Mouse (Mus musculus) midbrain, embryonic 12.5 days (tissue): ENCODE measurements at regions not wholly inside any gene's neighbourhood (a gene's known extent, or its start where the extent isn't known, plus 50 kb on each side); places are given as distances from the start of the nearest gene placed in this dataset.
A peak's percentile ranks its signal among the peaks of the same experiment; 100 is the strongest.

Experiments used
- ATAC-seq: fragments of 200-750 bp; cut with Nextera tagmentation; 2 replicates; pipeline ENCODE4 v1.8.0; 2017; ENCODE audit warnings: low read depth, moderate TSS enrichment, moderate library complexity; ENCODE audit not compliant: low FRiP score
- H3K27ac ChIP-seq: fragments of 300-500 bp; sonication (generic); replicated peaks from 2 replicates; pipeline ENCODE4 v1.5.1; 2016; ENCODE audit warnings: mild to moderate bottlenecking
- H3K27me3 ChIP-seq: fragments of 300-500 bp; sonication (generic); 2 replicates; pipeline ENCODE4 v1.6.1; 2016; ENCODE audit warnings: mild to moderate bottlenecking
- H3K36me3 ChIP-seq: fragments of 300-500 bp; sonication (generic); 2 replicates; pipeline ENCODE4 v1.6.1; 2016
- H3K4me1 ChIP-seq: fragments of 300-500 bp; sonication (generic); 2 replicates; pipeline ENCODE4 v1.6.1; 2016
- H3K4me2 ChIP-seq: fragments of 300-500 bp; sonication (generic); replicated peaks from 2 replicates; pipeline ENCODE4 v1.6.1; 2016; ENCODE audit warnings: mild to moderate bottlenecking, moderate library complexity
- H3K4me3 ChIP-seq: fragments of 300-500 bp; sonication (generic); 2 replicates; pipeline ENCODE4 v1.5.1; 2016; ENCODE audit warnings: mild to moderate bottlenecking
- H3K9ac ChIP-seq: fragments of 300-500 bp; sonication (generic); replicated peaks from 2 replicates; pipeline ENCODE4 v1.6.1; 2016; ENCODE audit warnings: mild to moderate bottlenecking, moderate library complexity
- H3K9me3 ChIP-seq: fragments of 300-500 bp; sonication (generic); 2 replicates; pipeline ENCODE4 v1.6.1; 2016; ENCODE audit warnings: mild to moderate bottlenecking
- WGBS: fragments of 180-500 bp; shearing (Covaris S2); methylation state at CpG from one replicate; pipeline ENCODE4 v1.1.7; 2016; 5-methylcytosine and 5-hydroxymethylcytosine counted together

- no peaks in the 10 kb centered on the region for H3K27me3 ChIP-seq
- no peak overlapping the region for H3K4me2 ChIP-seq
- peaks cover 4% of the 10 kb centered on the region; the same call in 1 of the 2 replicates for H3K4me1 ChIP-seq
- no peak overlapping the region for H3K9ac ChIP-seq
- no peaks in the 10 kb centered on the region for H3K36me3 ChIP-seq
- H3K9me3 ChIP-seq, result no peaks in the 10 kb centered on the region
- no peak overlapping the region for H3K4me3 ChIP-seq
- H3K27ac ChIP-seq, result no peak overlapping the region
- 0 out of 2 replicates have a peak, but pooled peaks have one; percentile 49 for ATAC-seq
These were observed 347.4 kb downstream of the Gm43517 start for GRCm38 (mm10) chr12:49732351-49732750.

GRCm38 (mm10) chr12:49737100-49737499 lies 352.1 kb downstream of the Gm43517 start:
- ATAC-seq, result no peak
- Histone ChIP-seq H3K27ac (no peak overlapping the region), H3K4me3 (no peak overlapping the region), H3K9ac (no peak overlapping the region), H3K36me3 (no peaks in the 10 kb centered on the region), H3K27me3 (no peaks in the 10 kb centered on the region), H3K9me3 (no peaks in the 10 kb centered on the region), H3K4me2 (no peak overlapping the region), H3K4me1 (peaks cover 4% of the 10 kb centered on the region; the same call in 1 of the 2 replicates)
- 88% methylated on average over 4 of the region's 4 CpGs for WGBS

GRCm38 (mm10) chr12:49739960-49740740 lies 355.2 kb downstream of the Gm43517 start:
- ATAC-seq, result no peak
- Histone ChIP-seq H3K36me3 (no peaks in the 10 kb centered on the region), H3K27me3 (no peaks in the 10 kb centered on the region; the same call in 1 of the 2 replicates), H3K9me3 (no peaks in the 10 kb centered on the region), H3K9ac (no peak overlapping the region), H3K4me2 (no peak overlapping the region), H3K27ac (no peak overlapping the region), H3K4me3 (no peak overlapping the region), H3K4me1 (no peaks in the 10 kb centered on the region)
- 83% methylated on average over 12 of the region's 12 CpGs for WGBS

- Histone ChIP-seq H3K9ac (no peak overlapping the region), H3K4me3 (no peak overlapping the region), H3K36me3 (no peaks in the 10 kb centered on the region), H3K9me3 (no peaks in the 10 kb centered on the region), H3K4me1 (no peaks in the 10 kb centered on the region), H3K4me2 (no peak overlapping the region), H3K27ac (no peak overlapping the region), H3K27me3 (no peaks in the 10 kb centered on the region; the same call in 1 of the 2 replicates)
- 90% methylated on average over 2 of the region's 2 CpGs for WGBS
- no peak for ATAC-seq
These were observed 358.4 kb downstream of the Gm43517 start for GRCm38 (mm10) chr12:49743402-49743801.

- 86% methylated on average over 2 of the region's 2 CpGs for WGBS
- Histone ChIP-seq H3K4me3 (no peak overlapping the region), H3K9ac (no peak overlapping the region), H3K27ac (no peak overlapping the region), H3K4me2 (no peak overlapping the region), H3K27me3 (no peaks in the 10 kb centered on the region; the same call in 1 of the 2 replicates), H3K36me3 (no peaks in the 10 kb centered on the region), H3K9me3 (no peaks in the 10 kb centered on the region), H3K4me1 (no peaks in the 10 kb centered on the region)
- no peak for ATAC-seq
These were observed 362.1 kb downstream of the Gm43517 start for GRCm38 (mm10) chr12:49747081-49747480.

GRCm38 (mm10) chr12:49758391-49758790 lies 373.4 kb downstream of the Gm43517 start:
- H3K4me3 ChIP-seq, result no peak overlapping the region
- no peak overlapping the region for H3K27ac ChIP-seq
- no peaks in the 10 kb centered on the region for H3K36me3 ChIP-seq
- no peaks in the 10 kb centered on the region for H3K4me1 ChIP-seq
- no peak overlapping the region for H3K4me2 ChIP-seq
- 86% methylated on average over 4 of the region's 4 CpGs for WGBS
- no peaks in the 10 kb centered on the region for H3K9me3 ChIP-seq
- no peak overlapping the region for H3K9ac ChIP-seq
- no peak for ATAC-seq
- no peaks in the 10 kb centered on the region for H3K27me3 ChIP-seq

- Histone ChIP-seq H3K9ac (no peak overlapping the region), H3K4me2 (no peak overlapping the region), H3K36me3 (no peaks in the 10 kb centered on the region), H3K4me3 (no peak overlapping the region), H3K27ac (no peak overlapping the region), H3K4me1 (no peaks in the 10 kb centered on the region), H3K27me3 (no peaks in the 10 kb centered on the region), H3K9me3 (no peaks in the 10 kb centered on the region)
- ATAC-seq, result no peak
- WGBS, result 72% methylated on average over 2 of the region's 2 CpGs
These were observed 379.6 kb downstream of the Gm43517 start for GRCm38 (mm10) chr12:49764541-49764940.

GRCm38 (mm10) chr12:49808341-49808740 lies 423.4 kb downstream of the Gm43517 start:
- Histone ChIP-seq H3K4me3 (no peak overlapping the region), H3K27ac (no peak overlapping the region), H3K9ac (no peak overlapping the region), H3K4me2 (no peak overlapping the region), H3K4me1 (no peaks in the 10 kb centered on the region), H3K36me3 (no peaks in the 10 kb centered on the region), H3K27me3 (no peaks in the 10 kb centered on the region), H3K9me3 (no peaks in the 10 kb centered on the region)
- WGBS, result 96% methylated on average over 1 of the region's 1 CpGs
- ATAC-seq, result no peak

GRCm38 (mm10) chr12:49814653-49815052 lies 429.7 kb downstream of the Gm43517 start:
- no peaks in the 10 kb centered on the region for H3K36me3 ChIP-seq
- peak; percentile 62; the same call in 1 of the 2 replicates for ATAC-seq
- no peak overlapping the region for H3K9ac ChIP-seq
- H3K4me3 ChIP-seq, result no peak overlapping the region
- no peaks in the 10 kb centered on the region for H3K27me3 ChIP-seq
- H3K9me3 ChIP-seq, result no peaks in the 10 kb centered on the region
- WGBS, result 16% methylated on average over 3 of the region's 3 CpGs
- no peak overlapping the region for H3K27ac ChIP-seq
- H3K4me1 ChIP-seq, result peaks cover 3% of the 10 kb centered on the region; the same call in 1 of the 2 replicates
- no peak overlapping the region for H3K4me2 ChIP-seq

- Histone ChIP-seq H3K27ac (no peak overlapping the region), H3K27me3 (no peaks in the 10 kb centered on the region), H3K9me3 (no peaks in the 10 kb centered on the region), H3K36me3 (no peaks in the 10 kb centered on the region), H3K4me2 (no peak overlapping the region), H3K4me1 (no peaks in the 10 kb centered on the region), H3K4me3 (no peak overlapping the region), H3K9ac (no peak overlapping the region)
- 89% methylated on average over 3 of the region's 3 CpGs for WGBS
- no peak for ATAC-seq
These were observed 442.8 kb downstream of the Gm43517 start for GRCm38 (mm10) chr12:49827769-49828168.

- ATAC-seq, result no peak
- Histone ChIP-seq H3K9me3 (no peaks in the 10 kb centered on the region), H3K9ac (no peak overlapping the region), H3K27ac (no peak overlapping the region), H3K36me3 (no peaks in the 10 kb centered on the region), H3K4me2 (no peak overlapping the region), H3K4me3 (no peak overlapping the region), H3K4me1 (no peaks in the 10 kb centered on the region), H3K27me3 (no peaks in the 10 kb centered on the region)
- 86% methylated on average over 4 of the region's 4 CpGs for WGBS
These were observed 443.6 kb downstream of the Gm43517 start for GRCm38 (mm10) chr12:49828553-49828952.

- Histone ChIP-seq H3K4me2 (no peak overlapping the region), H3K9me3 (no peaks in the 10 kb centered on the region), H3K4me1 (no peaks in the 10 kb centered on the region), H3K27ac (no peak overlapping the region), H3K27me3 (no peaks in the 10 kb centered on the region), H3K9ac (no peak overlapping the region), H3K36me3 (no peaks in the 10 kb centered on the region), H3K4me3 (no peak overlapping the region)
- 90% methylated on average over 4 of the region's 4 CpGs for WGBS
- no peak for ATAC-seq
These were observed 445.7 kb downstream of the Gm43517 start for GRCm38 (mm10) chr12:49830665-49831064.
